Mouse (Mus musculus) forebrain, embryonic 13.5 days (tissue): Measurements from ENCODE around the gene Itprid1. TPM values are rescaled to one million over a fixed set of nuclear protein-coding genes. Genes with fewer than 3 reads are reported as not detected.

Experiments used
- ATAC-seq: fragments of 200-750 bp; cut with Nextera tagmentation; 2 replicates; pipeline ENCODE4 v1.8.0; 2017
- H3K27ac ChIP-seq: fragments of 300-500 bp; sonication (generic); 2 replicates; pipeline ENCODE4 v1.5.1; 2015; ENCODE audit warnings: inconsistent platforms, mild to moderate bottlenecking, moderate library complexity
- H3K27me3 ChIP-seq: fragments of 300-500 bp; sonication (generic); 2 replicates; pipeline ENCODE4 v1.6.1; 2015; ENCODE audit warnings: mild to moderate bottlenecking, inconsistent platforms
- H3K36me3 ChIP-seq: fragments of 300-500 bp; sonication (generic); 2 replicates; pipeline ENCODE4 v1.6.1; 2015; ENCODE audit warnings: mild to moderate bottlenecking, inconsistent platforms; ENCODE audit not compliant: poor library complexity, severe bottlenecking
- H3K4me1 ChIP-seq: fragments of 300-500 bp; sonication (generic); 2 replicates; pipeline ENCODE4 v1.6.1; 2015; ENCODE audit warnings: inconsistent platforms
- H3K4me2 ChIP-seq: fragments of 300-500 bp; sonication (generic); 2 replicates; pipeline ENCODE4 v1.6.1; 2015; ENCODE audit warnings: inconsistent platforms, mild to moderate bottlenecking, moderate library complexity
- H3K4me3 ChIP-seq: fragments of 300-500 bp; sonication (generic); 2 replicates; pipeline ENCODE4 v1.5.1; 2015; ENCODE audit warnings: mild to moderate bottlenecking, inconsistent platforms
- H3K9ac ChIP-seq: fragments of 300-500 bp; sonication (generic); 2 replicates; pipeline ENCODE4 v1.6.1; 2015; ENCODE audit warnings: mild to moderate bottlenecking, inconsistent platforms
- H3K9me3 ChIP-seq: fragments of 300-500 bp; sonication (generic); replicated peaks from 2 replicates; pipeline ENCODE4 v1.6.1; 2016; ENCODE audit warnings: inconsistent platforms
- WGBS: fragments of 180-500 bp; shearing (Covaris S2); methylation state at CpG from one replicate; pipeline ENCODE4 v1.1.7; 2015; 5-methylcytosine and 5-hydroxymethylcytosine counted together
- polyA plus RNA-seq: library from polyadenylated mRNA; unstranded; fragments of >200 nt; fragmentation: Nextera tagmentation; extraction: Ambion mirVana; gene quantifications from 2 replicates; pipeline ENCODE4 v1.2.1, GENCODE M21; 2015

Itprid1 gene
- polyA plus RNA-seq, 1 experiment from 2014 or later, result 0.92 TPM

- H3K4me2 ChIP-seq, result no peak overlapping the region
- H3K4me3 ChIP-seq, result no peak overlapping the region
- 30% methylated on average over 1 of the region's 1 CpGs for WGBS
- peak overlapping the region; percentile 14; the same call in 1 of the 2 replicates for H3K27ac ChIP-seq
- no peaks in the 10 kb centered on the region for H3K9me3 ChIP-seq
- peak; percentile 88 for ATAC-seq
- H3K4me1 ChIP-seq, result peaks cover 8% of the 10 kb centered on the region; the same call in 1 of the 2 replicates
- H3K27me3 ChIP-seq, result no peaks in the 10 kb centered on the region; the same call in 1 of the 2 replicates
- no peaks in the 10 kb centered on the region for H3K36me3 ChIP-seq
- H3K9ac ChIP-seq, result no peak overlapping the region
These were observed 65.6 kb downstream of the Itprid1 start for GRCm38 (mm10) chr6:55902329-55902605.

GRCm38 (mm10) chr6:55919206-55919605 is 82.5 kb downstream of the Itprid1 start:
- Histone ChIP-seq H3K4me3 (no peak overlapping the region), H3K4me2 (no peak overlapping the region), H3K9ac (no peak overlapping the region), H3K9me3 (no peaks in the 10 kb centered on the region), H3K36me3 (no peaks in the 10 kb centered on the region), H3K27ac (peak overlapping the region; percentile 89), H3K27me3 (no peaks in the 10 kb centered on the region), H3K4me1 (peaks cover 19% of the 10 kb centered on the region)
- no peak for ATAC-seq
- 87% methylated on average over 5 of the region's 5 CpGs for WGBS

GRCm38 (mm10) chr6:55920282-55920720 is 83.6 kb downstream of the Itprid1 start:
- Histone ChIP-seq H3K27me3 (no peaks in the 10 kb centered on the region), H3K27ac (peak overlapping the region; percentile 94), H3K9me3 (no peaks in the 10 kb centered on the region), H3K36me3 (no peaks in the 10 kb centered on the region), H3K4me3 (no peak overlapping the region), H3K9ac (no peak overlapping the region), H3K4me2 (peak overlapping the region; percentile 30), H3K4me1 (peaks cover 19% of the 10 kb centered on the region)
- WGBS, result 21% methylated on average over 3 of the region's 3 CpGs
- peak; percentile 93 for ATAC-seq

- H3K4me3 ChIP-seq, result no peak overlapping the region
- H3K36me3 ChIP-seq, result no peaks in the 10 kb centered on the region
- no peaks in the 10 kb centered on the region for H3K9me3 ChIP-seq
- peak overlapping the region; percentile 30 for H3K4me2 ChIP-seq
- 55% methylated on average over 4 of the region's 4 CpGs for WGBS
- no peak overlapping the region for H3K9ac ChIP-seq
- H3K27me3 ChIP-seq, result no peaks in the 10 kb centered on the region
- H3K27ac ChIP-seq, result peak overlapping the region; percentile 94
- peaks cover 19% of the 10 kb centered on the region for H3K4me1 ChIP-seq
- peak; percentile 87 for ATAC-seq
These were observed 84.4 kb downstream of the Itprid1 start for GRCm38 (mm10) chr6:55920866-55921630.

GRCm38 (mm10) chr6:55944709-55945108 is 108.0 kb downstream of the Itprid1 start:
- H3K9me3 ChIP-seq, result no peaks in the 10 kb centered on the region
- H3K36me3 ChIP-seq, result no peaks in the 10 kb centered on the region
- no peak overlapping the region for H3K9ac ChIP-seq
- H3K4me3 ChIP-seq, result no peak overlapping the region
- ATAC-seq, result no peak
- no peaks in the 10 kb centered on the region for H3K4me1 ChIP-seq
- H3K27me3 ChIP-seq, result no peaks in the 10 kb centered on the region
- WGBS, result 89% methylated on average over 1 of the region's 1 CpGs
- H3K27ac ChIP-seq, result no peak overlapping the region
- H3K4me2 ChIP-seq, result no peak overlapping the region

- H3K4me2 ChIP-seq, result no peak overlapping the region
- ATAC-seq, result peak; percentile 95
- H3K9me3 ChIP-seq, result no peaks in the 10 kb centered on the region
- no peaks in the 10 kb centered on the region for H3K4me1 ChIP-seq
- H3K36me3 ChIP-seq, result no peaks in the 10 kb centered on the region
- no peaks in the 10 kb centered on the region for H3K27me3 ChIP-seq
- no peak overlapping the region for H3K4me3 ChIP-seq
- no peak overlapping the region for H3K27ac ChIP-seq
- 71% methylated on average over 8 of the region's 8 CpGs for WGBS
- H3K9ac ChIP-seq, result no peak overlapping the region
These were observed 113.8 kb downstream of the Itprid1 start for GRCm38 (mm10) chr6:55950345-55951110.

- Histone ChIP-seq H3K27ac (no peak overlapping the region), H3K4me1 (no peaks in the 10 kb centered on the region), H3K9ac (no peak overlapping the region), H3K9me3 (no peaks in the 10 kb centered on the region), H3K4me3 (no peak overlapping the region), H3K4me2 (no peak overlapping the region), H3K27me3 (no peaks in the 10 kb centered on the region), H3K36me3 (no peaks in the 10 kb centered on the region)
- peak; percentile 73; the same call in 1 of the 2 replicates for ATAC-seq
These were observed 136.3 kb downstream of the Itprid1 start for GRCm38 (mm10) chr6:55972998-55973397.

- H3K27me3 ChIP-seq, result no peaks in the 10 kb centered on the region
- no peaks in the 10 kb centered on the region for H3K36me3 ChIP-seq
- no peak overlapping the region for H3K9ac ChIP-seq
- 83% methylated on average over 2 of the region's 2 CpGs for WGBS
- H3K4me1 ChIP-seq, result no peaks in the 10 kb centered on the region
- H3K4me2 ChIP-seq, result no peak overlapping the region
- no peak for ATAC-seq
- no peak overlapping the region for H3K27ac ChIP-seq
- H3K9me3 ChIP-seq, result no peaks in the 10 kb centered on the region
- H3K4me3 ChIP-seq, result no peak overlapping the region
These were observed 143.1 kb downstream of the Itprid1 start for GRCm38 (mm10) chr6:55979766-55980165.

GRCm38 (mm10) chr6:56008711-56009110 is 172.0 kb downstream of the Itprid1 start:
- H3K27ac ChIP-seq, result no peak overlapping the region
- H3K27me3 ChIP-seq, result no peaks in the 10 kb centered on the region
- H3K36me3 ChIP-seq, result no peaks in the 10 kb centered on the region
- no peak for ATAC-seq
- 80% methylated on average over 4 of the region's 4 CpGs for WGBS
- no peaks in the 10 kb centered on the region for H3K4me1 ChIP-seq
- H3K4me3 ChIP-seq, result no peak overlapping the region
- H3K4me2 ChIP-seq, result no peak overlapping the region
- no peaks in the 10 kb centered on the region for H3K9me3 ChIP-seq
- no peak overlapping the region for H3K9ac ChIP-seq

GRCm38 (mm10) chr6:56012384-56012783 is 175.7 kb downstream of the Itprid1 start:
- no peak overlapping the region for H3K4me2 ChIP-seq
- ATAC-seq, result peak; percentile 58; the same call in 1 of the 2 replicates
- no peak overlapping the region for H3K9ac ChIP-seq
- H3K4me1 ChIP-seq, result peaks cover 5% of the 10 kb centered on the region
- H3K4me3 ChIP-seq, result no peak overlapping the region
- H3K9me3 ChIP-seq, result no peaks in the 10 kb centered on the region
- WGBS, result 67% methylated on average over 5 of the region's 5 CpGs
- H3K36me3 ChIP-seq, result no peaks in the 10 kb centered on the region
- no peak overlapping the region for H3K27ac ChIP-seq
- H3K27me3 ChIP-seq, result no peaks in the 10 kb centered on the region

- Histone ChIP-seq H3K27ac (no peak within 1 kb of the TSS), H3K9me3 (no peaks in the 10 kb centered on the region), H3K4me2 (peak within 1 kb of the TSS; percentile 8)
These were observed 180.7 kb downstream of the Itprid1 start, which contains the start of gene Ppp1r17 for GRCm38 (mm10) chr6:56017291-56017994. Gene Ppp1r17, plus strand, starts transcription at chr6:56017497.

GRCm38 (mm10) chr6:56019632-56020031 is 182.9 kb downstream of the Itprid1 start:
- H3K4me2 ChIP-seq, result no peak overlapping the region
- no peak for ATAC-seq
- WGBS, result 60% methylated on average over 2 of the region's 2 CpGs
- H3K4me3 ChIP-seq, result no peak overlapping the region
- H3K27me3 ChIP-seq, result no peaks in the 10 kb centered on the region
- H3K36me3 ChIP-seq, result no peaks in the 10 kb centered on the region
- no peak overlapping the region for H3K27ac ChIP-seq
- no peaks in the 10 kb centered on the region for H3K9me3 ChIP-seq
- no peak overlapping the region for H3K9ac ChIP-seq
- peaks cover 8% of the 10 kb centered on the region for H3K4me1 ChIP-seq

More at GRCm38 (mm10) chr6:56017291-56017994, 180.7 kb downstream of the Itprid1 start, which contains the start of gene Ppp1r17:
- Histone ChIP-seq H3K4me1 (peaks cover 8% of the 10 kb centered on the region), H3K36me3 (no peaks in the 10 kb centered on the region), H3K27me3 (no peaks in the 10 kb centered on the region), H3K4me3 (no peak within 1 kb of the TSS), H3K9ac (no peak within 1 kb of the TSS)
- 62% methylated on average over 16 of the region's 16 CpGs for WGBS
- ATAC-seq, result peak; percentile 86; the same call in 1 of the 2 replicates
